In genomic region chr5:144452776-144453455, GRCm38 (mm10) we compare ENCODE assay signal across 28 mouse cellular contexts.
DNase-seq lines count a peak whose midpoint lies in the region; ATAC-seq and TF ChIP-seq lines count a peak whose summit lies in the region.
"Had no signal": no experiment of that assay in that cellular context is flagged by ENCODE, and none has a peak within 500 bp of the region (broad histone marks: within the 10 kb centered on the region; RNA-seq: fewer than 3 reads in every experiment).

No protein-coding gene starts in this region.

- H3K4me1 ChIP-seq in midbrain, embryonic 14.5 days (ENCODE audit: control insufficient read depth, insufficient read depth, low read length), result peaks cover 3% of the 10 kb centered on the region; the same call in 1 of the 2 replicates
- H3K4me1 ChIP-seq in midbrain, postnatal 0 days (ENCODE audit: insufficient read depth, low read length), result no peaks in the 10 kb centered on the region
- peaks cover 1 to 14% of the 10 kb centered on the region in 2 experiments; a peak in 2 of 4 replicates for H3K4me1 ChIP-seq in ES-E14 (ENCODE audit: control insufficient read depth in 2 of 2, insufficient read depth in 2 of 2, low read length in 2 of 2, poor library complexity in 1 of 2)

- H3K9ac ChIP-seq in midbrain, embryonic 14.5 days (replicated peaks; ENCODE audit: low read length), result no peak overlapping the region
- no peak overlapping the region for H3K9ac ChIP-seq in midbrain, postnatal 0 days (replicated peaks; ENCODE audit: low read length, poor library complexity, severe bottlenecking)
- H3K9ac ChIP-seq in ES-E14 (ENCODE audit: insufficient read depth, low read depth, low read length, poor library complexity, severe bottlenecking), result peak overlapping the region; percentile 54
- H3K9ac ChIP-seq: embryonic facial prominence, embryonic 12.5 days; forebrain, embryonic 12.5 days; forebrain, embryonic 15.5 days; heart, embryonic 12.5 days; heart, embryonic 15.5 days; hindbrain, embryonic 13.5 days; intestine, embryonic 15.5 days had no signal

- DNase-seq in midbrain, embryonic 14.5 days, result peak; percentile 26
- DNase-seq in midbrain, postnatal 0 days (ENCODE audit: low spot score), result no peak
- peak; percentile 78 for DNase-seq in ES-E14 (ENCODE audit: low read depth, low spot score)
- peak; percentile 8 for DNase-seq in brain, adult 2 months (ENCODE audit: low read depth, low spot score)
- no peak for DNase-seq in frontal cortex, adult 2 months (ENCODE audit: extremely low spot score in 1 of 2, low spot score in 1 of 2)
- DNase-seq in frontal cortex, postnatal 36 days (ENCODE audit: low spot score in 2 of 2), result no peak
- DNase-seq: adrenal gland, postnatal 10 days; B cell, adult 2 months; cerebellum, adult 18-20 months; cerebellum, adult 9-10 months; cerebellum, postnatal 14 days; gastrocnemius, adult 2 months; gastrocnemius, postnatal 14 days; heart, adult 11 months; heart, postnatal 10 days; heart, postnatal 36 days; kidney, adult 11 months had no signal

- ATAC-seq in midbrain, embryonic 14.5 days (ENCODE audit: low FRiP score, low TSS enrichment), result no peak
- no peak for ATAC-seq in midbrain, postnatal 0 days (ENCODE audit: low FRiP score)
- no peak for ATAC-seq in megakaryocyte-erythroid progenitor cell, adult 5-6 weeks (replicated peaks; ENCODE audit: low FRiP score, low TSS enrichment, poor library complexity, severe bottlenecking)
- ATAC-seq: forebrain, embryonic 15.5 days; hindbrain, embryonic 16.5 days; intestine, embryonic 15.5 days had no signal

- H3K9me3 ChIP-seq in midbrain, embryonic 14.5 days (ENCODE audit: control insufficient read depth, low read length), result no peaks in the 10 kb centered on the region
- no peaks in the 10 kb centered on the region for H3K9me3 ChIP-seq in midbrain, postnatal 0 days (ENCODE audit: low read length)
- H3K9me3 ChIP-seq in ES-E14 (ENCODE audit: control insufficient read depth, insufficient read depth, low read depth, low read length), result no peaks in the 10 kb centered on the region
- H3K9me3 ChIP-seq: embryonic facial prominence, embryonic 12.5 days; forebrain, embryonic 12.5 days; forebrain, embryonic 15.5 days; heart, embryonic 15.5 days; hindbrain, embryonic 13.5 days; intestine, embryonic 15.5 days had no signal

- H3K4me3 ChIP-seq in midbrain, embryonic 14.5 days (replicated peaks; ENCODE audit: low read depth, low read length), result no peak overlapping the region
- H3K4me3 ChIP-seq in midbrain, postnatal 0 days (ENCODE audit: low read depth, low read length), result no peak overlapping the region
- peak overlapping the region; percentile 22 to 53; a peak in 3 of 4 replicates for H3K4me3 ChIP-seq in ES-E14 (ENCODE audit: insufficient read depth in 1 of 2, low read depth in 1 of 2, low read length in 2 of 2, poor library complexity in 1 of 2, severe bottlenecking in 1 of 2)
- H3K4me3 ChIP-seq: embryonic facial prominence, embryonic 12.5 days; erythroblast, embryonic 14.5 days; forebrain, embryonic 12.5 days; forebrain, embryonic 15.5 days; gastrocnemius, adult 2 months; heart, embryonic 12.5 days; heart, embryonic 15.5 days; hindbrain, embryonic 10.5 days; hindbrain, embryonic 13.5 days; intestine, embryonic 15.5 days had no signal

- H3K4me2 ChIP-seq in midbrain, embryonic 14.5 days (ENCODE audit: low read length), result no peak overlapping the region
- H3K4me2 ChIP-seq in midbrain, postnatal 0 days (ENCODE audit: low read depth, low read length, poor library complexity, severe bottlenecking), result no peak overlapping the region
- H3K4me2 ChIP-seq: embryonic facial prominence, embryonic 12.5 days; forebrain, embryonic 12.5 days; forebrain, embryonic 15.5 days; heart, embryonic 12.5 days; heart, embryonic 15.5 days; hindbrain, embryonic 13.5 days; intestine, embryonic 15.5 days had no signal

- H3K27ac ChIP-seq in midbrain, embryonic 14.5 days (replicated peaks; ENCODE audit: low read depth, low read length), result no peak overlapping the region
- H3K27ac ChIP-seq in midbrain, postnatal 0 days (ENCODE audit: low read depth, low read length), result no peak overlapping the region
- H3K27ac ChIP-seq in ES-E14 (ENCODE audit: insufficient read depth, low read depth, low read length, poor library complexity, severe bottlenecking), result peak overlapping the region; percentile 45; the same call in 1 of the 2 replicates
- H3K27ac ChIP-seq: embryonic facial prominence, embryonic 12.5 days; forebrain, embryonic 12.5 days; forebrain, embryonic 15.5 days; gastrocnemius, adult 2 months; heart, embryonic 15.5 days; hindbrain, embryonic 10.5 days; hindbrain, embryonic 13.5 days; intestine, embryonic 15.5 days had no signal

- WGBS in midbrain, embryonic 14.5 days, result 66% methylated on average over 7 of the region's 7 CpGs
- 56% methylated on average over 7 of the region's 7 CpGs for WGBS in midbrain, postnatal 0 days

- no peaks in the 10 kb centered on the region for H3K27me3 ChIP-seq in midbrain, embryonic 14.5 days (ENCODE audit: control insufficient read depth, insufficient read depth, low read length)
- no peaks in the 10 kb centered on the region for H3K27me3 ChIP-seq in midbrain, postnatal 0 days (ENCODE audit: insufficient read depth, low read length)
- H3K27me3 ChIP-seq: embryonic facial prominence, embryonic 12.5 days; forebrain, embryonic 12.5 days; forebrain, embryonic 15.5 days; heart, embryonic 12.5 days; heart, embryonic 15.5 days; hindbrain, embryonic 13.5 days; intestine, embryonic 15.5 days had no signal

- TF ChIP-seq CTCF in midbrain, postnatal 0 days (IDR thresholded peaks at IDR 0.05), result no peak

- in situ Hi-C loops in ES-E14 (cut with MboI; ENCODE audit: low sequenced_read_pairs in 2 of 2, unreplicated experiment in 2 of 2), result no loop called here

- no peaks in the 10 kb centered on the region for H3K36me3 ChIP-seq in midbrain, embryonic 14.5 days (ENCODE audit: control insufficient read depth, insufficient read depth, low read length)
- no peaks in the 10 kb centered on the region for H3K36me3 ChIP-seq in midbrain, postnatal 0 days (ENCODE audit: insufficient read depth, low read length)
- H3K36me3 ChIP-seq in ES-E14 (ENCODE audit: control insufficient read depth, insufficient read depth, low read length, poor library complexity, severe bottlenecking), result no peaks in the 10 kb centered on the region
- H3K36me3 ChIP-seq: embryonic facial prominence, embryonic 12.5 days; forebrain, embryonic 12.5 days; forebrain, embryonic 15.5 days; heart, embryonic 12.5 days; heart, embryonic 15.5 days; hindbrain, embryonic 10.5 days; hindbrain, embryonic 13.5 days; intestine, embryonic 15.5 days had no signal

TF ChIP-seq in ES-E14, 5 proteins besides CTCF, POLR2A, EP300 and RAD21:
- peak; percentile 77 for TF ChIP-seq MAFK (IDR thresholded peaks at IDR 0.05; ENCODE audit: insufficient read depth, low read depth, low read length)
- no peak for TF ChIP-seq HCFC1 (IDR thresholded peaks at IDR 0.05; ENCODE audit: borderline replicate concordance, insufficient read depth, low read length)

Comparison
In these comparisons a context has a peak if more than half of its experiments do, and no peak if none do; other contexts are left out.
1. DNase-seq: peak in midbrain, embryonic 14.5 days (single experiment), ES-E14 (single experiment) and brain, adult 2 months (single experiment); none in midbrain, postnatal 0 days (single experiment), frontal cortex, adult 2 months (0 of 2) and frontal cortex, postnatal 36 days (0 of 2).
2. H3K4me3 ChIP-seq: peak in ES-E14 (2 of 2); none in midbrain, embryonic 14.5 days (single experiment) and midbrain, postnatal 0 days (single experiment).